ENCODE assay signal across 23 mouse cellular contexts in the genomic region with DNA sequence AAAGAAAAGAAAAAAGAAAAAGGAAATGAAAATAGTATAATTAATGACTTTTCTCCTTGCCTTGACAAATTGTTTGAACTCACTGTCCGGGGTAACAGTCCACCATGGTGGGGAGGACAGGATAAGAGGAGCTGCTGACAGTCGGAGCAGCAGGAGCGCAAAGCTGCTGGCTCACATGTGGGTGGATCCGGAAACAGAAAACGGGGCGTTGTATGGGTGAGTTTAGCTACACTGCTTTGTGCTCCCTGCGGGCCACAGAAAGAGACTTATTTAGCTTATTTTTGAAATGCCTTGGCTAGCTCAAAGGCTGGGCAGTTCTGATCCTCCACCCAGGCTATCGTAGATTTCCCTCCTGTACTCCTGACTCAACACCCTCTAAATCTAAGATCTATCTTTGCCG.
"Had no signal": no experiment of that assay in that cellular context is flagged by ENCODE, and none has a peak within 500 bp of the region (broad histone marks: within the 10 kb centered on the region; RNA-seq: fewer than 3 reads in every experiment).

No protein-coding gene starts in this region.

- H3K4me3 ChIP-seq: left cerebral cortex, adult 2 months; limb, embryonic 12.5 days; limb, embryonic 15.5 days; megakaryocyte, embryonic 14.5 days; midbrain, embryonic 10.5 days; midbrain, embryonic 13.5 days; myocyte; neural tube, embryonic 13.5 days had no signal

- H3K9ac ChIP-seq: limb, embryonic 12.5 days; limb, embryonic 15.5 days; liver, embryonic 14.5 days; liver, postnatal 0 days; lung, embryonic 14.5 days; midbrain, embryonic 13.5 days; neural tube, embryonic 13.5 days had no signal

- ATAC-seq: liver, postnatal 0 days; midbrain, embryonic 13.5 days; midbrain, embryonic 16.5 days had no signal

- DNase-seq: kidney, adult 18-20 months; kidney, adult 9 months; kidney, postnatal 14 days; kidney, postnatal 4 days; liver, postnatal 0 days; lung, embryonic 14.5 days; lung, postnatal 10 days; lung, postnatal 36 days; retina, postnatal 1 day; right cerebral cortex, postnatal 14 days; thymus, adult 18-20 months; thymus, postnatal 36 days had no signal

- H3K36me3 ChIP-seq: limb, embryonic 12.5 days; limb, embryonic 15.5 days; midbrain, embryonic 10.5 days; midbrain, embryonic 13.5 days; neural tube, embryonic 13.5 days had no signal

- H3K4me1 ChIP-seq: limb, embryonic 12.5 days; limb, embryonic 15.5 days; midbrain, embryonic 10.5 days; midbrain, embryonic 13.5 days; neural tube, embryonic 13.5 days had no signal

- H3K9me3 ChIP-seq: limb, embryonic 12.5 days; limb, embryonic 15.5 days; midbrain, embryonic 13.5 days; neural tube, embryonic 13.5 days had no signal

- H3K4me2 ChIP-seq: limb, embryonic 12.5 days; limb, embryonic 15.5 days; liver, embryonic 11.5 days; lung, embryonic 14.5 days; midbrain, embryonic 13.5 days; neural tube, embryonic 13.5 days had no signal

- H3K27ac ChIP-seq: limb, embryonic 12.5 days; limb, embryonic 15.5 days; liver, embryonic 14.5 days; midbrain, embryonic 10.5 days; midbrain, embryonic 13.5 days; neural tube, embryonic 13.5 days had no signal

- H3K27me3 ChIP-seq: limb, embryonic 15.5 days; megakaryocyte, embryonic 14.5 days; midbrain, embryonic 13.5 days; neural tube, embryonic 13.5 days had no signal
